Mouse (Mus musculus) testis, adult 2 months (tissue): Measurements from ENCODE around the gene Calb2.

Experiments
- CTCF ChIP-seq: fragments of 200-500 bp; IDR thresholded peaks from 2 replicates; pipeline ENCODE4 v1.5.1; 2012; ENCODE audit warnings: low read depth, mild to moderate bottlenecking, inconsistent platforms, low read length, moderate library complexity; ENCODE audit not compliant: control insufficient read depth, insufficient read depth, insufficient replicate concordance
- POLR2A ChIP-seq: fragments of 200-500 bp; IDR thresholded peaks from 2 replicates; pipeline ENCODE4 v1.6.1; 2012; ENCODE audit warnings: low read depth, mild to moderate bottlenecking, inconsistent platforms, low read length, moderate library complexity; ENCODE audit not compliant: control insufficient read depth

GRCm38 (mm10) chr8:110177359-110178155 is 9.5 kb upstream of the Calb2 start:
- TF ChIP-seq CTCF: no peak
- TF ChIP-seq POLR2A: no peak
